Mouse (Mus musculus): ENCODE results near the gene Mctp2.

- TF ChIP-seq CTCF (IDR thresholded peaks at IDR 0.05; ENCODE audit: insufficient read depth, low read depth, low read length) (no peak), POLR2A (IDR thresholded peaks at IDR 0.05; ENCODE audit: insufficient read depth, low read depth, low read length) (no peak)
Observed at GRCm38 (mm10) chr7:72345901-72346300, 39.5 kb upstream of the Mctp2 start.

Measured in olfactory bulb, adult 2 months (tissue).